Mouse (Mus musculus) liver, postnatal 0 days (tissue): ENCODE results near the gene Zfp384. TPM values are rescaled to one million over a fixed set of nuclear protein-coding genes. Genes with fewer than 3 reads are reported as not detected.

ENCODE experiments used
- ATAC-seq: fragments of 200-750 bp; cut with Nextera tagmentation; 2 replicates; pipeline ENCODE4 v1.8.0; 2017; ENCODE audit warnings: mild to moderate bottlenecking, moderate library complexity
- DNase-seq: peaks from one replicate; pipeline ENCODE4 v3.0.0-alpha.2; 2016
- H3K27ac ChIP-seq: fragments of 300-500 bp; sonication (generic); 2 replicates; pipeline ENCODE4 v1.5.1; 2014; ENCODE audit warnings: antibody characterized with exemption, moderate library complexity, mild to moderate bottlenecking, low read depth
- H3K27me3 ChIP-seq: fragments of 300-500 bp; sonication (generic); 2 replicates; pipeline ENCODE4 v1.6.1; 2014; ENCODE audit warnings: low read length, control low read depth, mixed read lengths; ENCODE audit not compliant: insufficient read depth
- H3K36me3 ChIP-seq: fragments of 300-500 bp; sonication (generic); replicated peaks from 2 replicates; pipeline ENCODE4 v1.6.1; 2014; ENCODE audit warnings: mild to moderate bottlenecking, control low read depth, low read length, moderate library complexity, mixed read lengths; ENCODE audit not compliant: insufficient read depth
- H3K4me1 ChIP-seq: fragments of 300-500 bp; sonication (generic); 2 replicates; pipeline ENCODE4 v1.6.1; 2014; ENCODE audit warnings: antibody characterized with exemption, mild to moderate bottlenecking, control low read depth; ENCODE audit not compliant: insufficient read depth
- H3K4me2 ChIP-seq: fragments of 300-500 bp; sonication (generic); 2 replicates; pipeline ENCODE4 v1.6.1; 2014; ENCODE audit warnings: low read depth, mild to moderate bottlenecking, low read length, moderate library complexity, mixed read lengths
- H3K4me3 ChIP-seq: fragments of 300-500 bp; sonication (generic); 2 replicates; pipeline ENCODE4 v1.5.1; 2014; ENCODE audit warnings: low read depth, low read length
- H3K9ac ChIP-seq: fragments of 300-500 bp; sonication (generic); replicated peaks from 2 replicates; pipeline ENCODE4 v1.6.1; 2014; ENCODE audit warnings: mild to moderate bottlenecking, moderate library complexity
- H3K9me3 ChIP-seq: fragments of 300-500 bp; sonication (generic); 2 replicates; pipeline ENCODE4 v1.6.1; 2016; ENCODE audit warnings: mild to moderate bottlenecking, control low read depth, low read length, mixed read lengths
- CTCF ChIP-seq: sonication (generic); IDR thresholded peaks from 2 replicates; pipeline ENCODE4 v1.5.1; 2016; ENCODE audit warnings: antibody characterized with exemption, low read depth
- EP300 ChIP-seq: IDR thresholded peaks from 2 replicates; pipeline ENCODE4 v1.6.1; 2016; ENCODE audit warnings: antibody characterized with exemption, low read depth, mild to moderate bottlenecking
- WGBS: fragments of 180-500 bp; shearing (Covaris S2); extraction: QIAGEN DNeasy Blood & Tissue Kit; methylation state at CpG from one replicate; pipeline ENCODE4 v1.1.7; 2014; ENCODE audit not compliant: insufficient replicate concordance; 5-methylcytosine and 5-hydroxymethylcytosine counted together
- polyA plus RNA-seq: library from polyadenylated mRNA; unstranded; fragments of >200 nt; fragmentation: Nextera tagmentation; extraction: Ambion mirVana; gene quantifications from 2 replicates; pipeline ENCODE4 v1.2.1, GENCODE M21; 2015

Zfp384 gene
- polyA plus RNA-seq, 1 experiment from 2014 or later = 3.3 TPM

DNA sequence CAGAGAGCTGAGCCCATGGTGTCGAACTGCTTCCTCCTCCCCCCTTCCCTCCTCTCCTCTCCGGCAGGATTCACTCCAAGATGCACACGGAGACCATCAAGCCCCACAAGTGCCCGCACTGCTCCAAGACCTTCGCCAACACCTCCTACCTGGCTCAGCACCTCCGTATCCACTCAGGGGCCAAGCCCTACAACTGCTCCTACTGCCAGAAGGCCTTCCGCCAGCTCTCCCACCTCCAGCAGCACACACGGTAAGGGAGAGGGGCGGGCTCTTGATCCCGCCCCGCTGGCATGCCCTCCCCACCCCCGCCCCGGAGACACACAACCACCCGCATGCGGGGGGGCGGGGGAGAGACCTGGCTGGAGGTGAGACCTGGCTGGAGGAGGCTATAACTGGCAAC, 22.7 kb downstream of the Zfp384 start:
- no peak for DNase-seq
- no peaks in the 10 kb centered on the region for H3K9me3 ChIP-seq
- 86% methylated on average over 16 of the region's 16 CpGs for WGBS
- H3K4me1 ChIP-seq = no peaks in the 10 kb centered on the region
- H3K27me3 ChIP-seq = no peaks in the 10 kb centered on the region
- ATAC-seq = no peak
- no peak overlapping the region for H3K4me2 ChIP-seq
- H3K4me3 ChIP-seq = no peak overlapping the region
- TF ChIP-seq EP300 (no peak), CTCF (no peak)
- peaks cover 58% of the 10 kb centered on the region for H3K36me3 ChIP-seq
- no peak overlapping the region for H3K9ac ChIP-seq
- no peak overlapping the region for H3K27ac ChIP-seq

DNA sequence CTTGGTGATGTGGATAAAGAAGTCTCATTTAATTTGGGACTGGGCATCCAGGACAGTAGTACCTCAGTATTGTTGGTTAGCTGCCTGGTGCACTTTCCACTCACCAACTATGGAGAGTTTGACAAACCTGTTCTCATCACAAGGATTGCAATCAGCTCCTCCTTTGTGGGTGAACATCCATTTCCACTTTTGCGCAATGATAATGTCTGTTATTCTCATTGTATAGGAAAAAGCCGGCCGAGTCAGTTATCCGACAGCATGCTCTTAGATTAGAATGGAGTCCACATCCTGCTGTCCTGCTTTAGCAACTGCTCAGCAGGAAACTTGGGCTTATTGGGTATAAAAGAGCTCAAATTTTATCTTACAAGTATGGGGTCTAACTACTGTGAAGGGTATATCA, 29.7 kb downstream of the Zfp384 start:
- no peak for DNase-seq
- TF ChIP-seq CTCF = no peak
- TF ChIP-seq EP300 = no peak
- H3K36me3 ChIP-seq = peaks cover 27% of the 10 kb centered on the region
- H3K4me3 ChIP-seq = peak overlapping the region; percentile 79
- H3K4me1 ChIP-seq = peaks cover 26% of the 10 kb centered on the region
- H3K9me3 ChIP-seq = no peaks in the 10 kb centered on the region
- peak overlapping the region; percentile 91 for H3K4me2 ChIP-seq
- H3K9ac ChIP-seq = no peak overlapping the region
- ATAC-seq = no peak
- peak overlapping the region; percentile 53 for H3K27ac ChIP-seq
- 87% methylated on average over 4 of the region's 4 CpGs for WGBS
- H3K27me3 ChIP-seq = no peaks in the 10 kb centered on the region

DNA sequence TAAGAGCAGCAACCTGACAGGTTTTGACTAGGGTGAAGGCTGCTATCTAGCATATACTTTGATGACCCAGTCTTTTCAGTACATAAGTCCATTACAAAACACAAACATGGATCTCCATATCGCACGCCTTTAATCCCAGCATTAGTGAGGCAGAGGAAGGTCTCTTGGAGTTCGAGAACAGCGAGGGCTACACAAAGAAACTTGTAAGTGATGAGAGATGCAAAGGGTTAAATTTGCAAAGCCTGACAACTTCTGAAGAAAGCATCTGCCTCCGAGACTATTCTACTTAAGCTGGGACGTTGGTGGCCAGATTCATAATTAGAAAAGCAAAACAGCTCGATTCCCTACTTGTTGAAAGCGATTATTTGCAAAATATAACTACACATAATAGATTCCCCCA, 30.2 kb downstream of the Zfp384 start:
- WGBS = 7% methylated on average over 8 of the region's 8 CpGs
- peaks cover 26% of the 10 kb centered on the region for H3K4me1 ChIP-seq
- no peak for TF ChIP-seq CTCF
- TF ChIP-seq EP300 = no peak
- no peaks in the 10 kb centered on the region for H3K9me3 ChIP-seq
- H3K4me3 ChIP-seq = peak overlapping the region; percentile 79
- peak overlapping the region; percentile 53 for H3K27ac ChIP-seq
- H3K36me3 ChIP-seq = peaks cover 27% of the 10 kb centered on the region
- H3K4me2 ChIP-seq = peak overlapping the region; percentile 91
- no peak overlapping the region for H3K9ac ChIP-seq
- ATAC-seq (peak; percentile 9; the same call in 1 of the 2 replicates), DNase-seq (no peak)
- H3K27me3 ChIP-seq = no peaks in the 10 kb centered on the region

DNA sequence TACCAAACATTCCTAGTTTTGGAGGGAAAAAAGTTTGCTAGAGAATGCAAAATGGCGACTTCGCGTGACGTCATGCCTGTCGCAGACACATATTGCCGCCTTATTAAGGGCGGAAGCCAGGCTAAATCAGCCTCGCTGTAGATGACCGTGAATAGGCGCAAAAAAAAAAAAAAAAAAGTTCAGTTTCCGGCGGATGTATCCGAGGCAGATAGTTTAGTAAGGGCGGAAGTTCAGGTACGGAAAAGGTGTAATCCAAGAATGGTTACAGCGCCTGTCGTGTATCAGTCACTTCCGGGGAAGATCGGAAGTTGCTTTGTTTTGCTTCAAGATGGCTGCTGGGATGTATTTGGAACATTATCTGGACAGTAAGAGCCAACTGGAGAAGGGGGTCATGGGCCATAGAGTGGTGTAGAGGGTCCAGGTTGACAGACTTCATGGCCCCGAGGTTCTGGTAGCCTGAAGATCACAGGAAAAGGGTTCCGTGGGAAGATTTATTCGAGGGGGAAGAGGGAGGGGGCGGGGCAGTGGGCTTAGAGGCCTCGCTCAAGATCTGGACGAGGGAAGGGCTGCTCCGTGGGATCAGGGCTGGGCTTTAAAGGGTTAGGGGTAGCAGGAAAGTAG, 30.7 kb downstream of the Zfp384 start, which contains the start of gene Ing4:
TSS of gene Ing4 (plus strand) at position 228 of the 621 bp plus-strand sequence.
- Histone ChIP-seq H3K27me3 (no peaks in the 10 kb centered on the region), H3K9me3 (no peaks in the 10 kb centered on the region), H3K9ac (peak within 1 kb of the TSS; percentile 74), H3K4me2 (peak within 1 kb of the TSS; percentile 91), H3K36me3 (peaks cover 29% of the 10 kb centered on the region), H3K4me3 (peak within 1 kb of the TSS; percentile 79), H3K27ac (peak within 1 kb of the TSS; percentile 74), H3K4me1 (peaks cover 26% of the 10 kb centered on the region)
- TF ChIP-seq CTCF (no peak), EP300 (peak; percentile 88)
- ATAC-seq (peak; percentile 98), DNase-seq (peak; percentile 90)
- 0% methylated on average over 26 of the region's 26 CpGs for WGBS

DNA sequence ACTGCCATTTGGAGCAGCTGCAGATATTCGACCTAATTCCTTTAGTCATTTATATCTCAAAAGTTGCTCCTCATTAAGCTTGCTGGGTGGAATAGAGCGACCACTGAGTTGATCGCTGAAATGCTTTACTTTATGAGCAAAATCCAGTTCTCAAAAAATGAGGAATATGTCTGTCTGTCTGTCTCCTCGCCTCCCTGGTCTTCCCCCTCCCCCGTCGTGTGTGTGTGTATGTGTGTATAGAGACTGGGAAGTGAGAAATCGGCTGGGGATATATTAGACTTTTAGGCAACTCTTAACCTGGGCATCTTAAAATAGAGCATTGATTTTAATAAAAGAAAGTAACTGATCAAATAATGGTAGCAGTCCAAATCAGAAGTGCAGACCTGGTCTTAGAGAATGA, 31.3 kb downstream of the Zfp384 start:
- Histone ChIP-seq H3K9ac (peak overlapping the region; percentile 74), H3K27me3 (no peaks in the 10 kb centered on the region), H3K9me3 (no peaks in the 10 kb centered on the region), H3K27ac (peak overlapping the region; percentile 74), H3K4me3 (peak overlapping the region; percentile 79), H3K36me3 (peaks cover 29% of the 10 kb centered on the region), H3K4me1 (peaks cover 26% of the 10 kb centered on the region), H3K4me2 (peak overlapping the region; percentile 91)
- TF ChIP-seq EP300 (no peak), CTCF (no peak)
- DNase-seq (no peak), ATAC-seq (no peak)
- 4% methylated on average over 7 of the region's 7 CpGs for WGBS

DNA sequence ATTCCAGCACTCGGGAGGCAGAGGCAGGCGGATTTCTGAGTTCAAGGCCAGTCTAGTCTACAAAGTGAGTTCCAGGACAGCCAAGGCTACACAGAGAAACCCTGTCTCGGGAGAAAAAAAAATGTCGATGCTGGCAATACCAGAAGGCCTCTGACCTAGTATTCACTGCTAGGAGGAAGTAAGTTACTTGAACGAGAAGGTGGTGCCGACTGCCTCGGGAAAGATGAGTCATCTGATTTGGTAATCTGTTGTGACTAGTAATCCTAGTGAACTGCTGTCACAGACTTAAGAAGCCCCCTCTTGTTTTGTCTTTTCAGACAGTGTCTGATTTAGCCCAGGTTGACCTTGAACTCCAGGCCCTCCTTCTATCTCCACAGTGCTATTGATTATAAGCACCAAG, 32.1 kb downstream of the Zfp384 start:
- DNase-seq (no peak), ATAC-seq (no peak)
- WGBS = 44% methylated on average over 7 of the region's 7 CpGs
- no peak overlapping the region for H3K9ac ChIP-seq
- no peak for TF ChIP-seq EP300
- TF ChIP-seq CTCF = no peak
- no peaks in the 10 kb centered on the region for H3K27me3 ChIP-seq
- H3K4me2 ChIP-seq = peak overlapping the region; percentile 91; the same call in 1 of the 2 replicates
- H3K4me1 ChIP-seq = peaks cover 26% of the 10 kb centered on the region
- peak overlapping the region; percentile 45 for H3K27ac ChIP-seq
- H3K9me3 ChIP-seq = no peaks in the 10 kb centered on the region
- peaks cover 26% of the 10 kb centered on the region for H3K36me3 ChIP-seq
- no peak overlapping the region for H3K4me3 ChIP-seq
